Mouse (Mus musculus): Measurements from ENCODE around the gene Saa4. TPM values are rescaled to one million over a fixed set of nuclear protein-coding genes. Genes with fewer than 3 reads are reported as not detected.

The Saa4 gene
- polyA plus RNA-seq, 1 experiment from 2014 or later, result not detected

- Histone ChIP-seq H3K4me3 (ENCODE audit: low read depth, low read length) (no peak overlapping the region), H3K27ac (replicated peaks) (no peak overlapping the region), H3K9ac (ENCODE audit: low read length) (no peak overlapping the region), H3K9me3 (ENCODE audit: control insufficient read depth, low read length) (no peaks in the 10 kb centered on the region), H3K27me3 (ENCODE audit: control insufficient read depth, insufficient read depth, low read length) (no peaks in the 10 kb centered on the region), H3K4me1 (replicated peaks; ENCODE audit: control insufficient read depth, insufficient read depth) (no peaks in the 10 kb centered on the region), H3K36me3 (ENCODE audit: control insufficient read depth, insufficient read depth, low read length) (no peaks in the 10 kb centered on the region), H3K4me2 (replicated peaks; ENCODE audit: low read depth) (no peak overlapping the region)
- no peak for DNase-seq (ENCODE audit: low spot score)
- WGBS, result 72% methylated on average over 12 of the region's 12 CpGs
- ATAC-seq (ENCODE audit: low FRiP score, low TSS enrichment), result no peak
- TF ChIP-seq CTCF (IDR thresholded peaks at IDR 0.05; ENCODE audit: low read depth), result no peak
- TF ChIP-seq EP300 (optimal IDR thresholded peaks at IDR 0.05), result no peak
Observed at GRCm38 (mm10) chr7:46738561-46739460, 6.4 kb upstream of the Saa4 start.

DNA sequence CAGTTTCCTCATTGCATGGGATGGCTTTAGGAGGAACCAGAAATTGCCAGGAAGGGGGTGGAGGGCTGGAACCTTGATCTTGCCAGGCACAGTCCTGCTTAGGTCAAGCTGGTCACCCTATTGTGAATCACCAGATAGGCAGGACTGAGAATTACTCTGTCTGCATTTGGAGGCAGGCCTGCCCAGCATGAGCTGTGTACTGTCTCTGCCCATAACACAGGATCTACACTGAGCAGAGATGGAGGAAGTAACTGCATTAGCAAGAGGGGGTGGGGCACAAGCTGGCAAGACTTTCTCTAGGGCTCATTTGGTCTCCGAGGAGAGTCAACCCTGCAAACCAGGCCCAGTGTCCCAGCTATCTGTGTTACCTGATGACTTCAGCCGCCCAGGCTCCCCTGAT is 2.6 kb upstream of the Saa4 start:
- Histone ChIP-seq H3K4me2 (replicated peaks; ENCODE audit: low read depth) (no peak overlapping the region), H3K27ac (replicated peaks) (no peak overlapping the region), H3K9ac (ENCODE audit: low read length) (no peak overlapping the region), H3K4me3 (ENCODE audit: low read depth, low read length) (no peak overlapping the region), H3K9me3 (ENCODE audit: control insufficient read depth, low read length) (no peaks in the 10 kb centered on the region), H3K36me3 (ENCODE audit: control insufficient read depth, insufficient read depth, low read length) (no peaks in the 10 kb centered on the region), H3K4me1 (replicated peaks; ENCODE audit: control insufficient read depth, insufficient read depth) (no peaks in the 10 kb centered on the region), H3K27me3 (ENCODE audit: control insufficient read depth, insufficient read depth, low read length) (no peaks in the 10 kb centered on the region)
- no peak for DNase-seq (ENCODE audit: low spot score)
- ATAC-seq (ENCODE audit: low FRiP score, low TSS enrichment), result no peak
- no peak for TF ChIP-seq CTCF (IDR thresholded peaks at IDR 0.05; ENCODE audit: low read depth)
- TF ChIP-seq EP300 (optimal IDR thresholded peaks at IDR 0.05), result no peak
- WGBS, result 78% methylated on average over 2 of the region's 2 CpGs

DNA sequence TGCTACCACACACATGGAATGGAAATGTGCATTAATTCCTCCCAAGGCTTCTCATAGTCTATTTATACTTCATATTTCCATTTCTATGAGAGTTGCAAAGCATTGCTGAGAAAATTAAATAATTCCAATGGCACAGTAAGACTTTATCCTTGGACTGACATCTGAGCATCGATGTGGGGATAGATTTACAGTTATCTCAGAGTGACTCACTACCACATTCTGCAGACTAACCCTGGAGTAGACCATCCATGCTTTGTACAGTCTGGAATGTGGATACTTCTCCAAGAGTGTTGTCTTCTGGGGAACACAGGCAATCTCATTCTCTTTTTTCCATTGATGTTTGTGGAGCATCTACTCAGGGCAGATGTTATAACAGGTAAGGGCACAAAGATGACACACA is 4.8 kb downstream of the Saa4 start:
- Histone ChIP-seq H3K27me3 (ENCODE audit: control insufficient read depth, insufficient read depth, low read length) (no peaks in the 10 kb centered on the region), H3K4me1 (replicated peaks; ENCODE audit: control insufficient read depth, insufficient read depth) (no peaks in the 10 kb centered on the region), H3K9me3 (ENCODE audit: control insufficient read depth, low read length) (no peaks in the 10 kb centered on the region), H3K4me2 (replicated peaks; ENCODE audit: low read depth) (no peak overlapping the region), H3K36me3 (ENCODE audit: control insufficient read depth, insufficient read depth, low read length) (no peaks in the 10 kb centered on the region), H3K9ac (ENCODE audit: low read length) (no peak overlapping the region), H3K27ac (replicated peaks) (no peak overlapping the region), H3K4me3 (ENCODE audit: low read depth, low read length) (no peak overlapping the region)
- ATAC-seq (ENCODE audit: low FRiP score, low TSS enrichment) (no peak), DNase-seq (ENCODE audit: low spot score) (no peak)
- TF ChIP-seq EP300 (optimal IDR thresholded peaks at IDR 0.05) (no peak), CTCF (IDR thresholded peaks at IDR 0.05; ENCODE audit: low read depth) (no peak)
- WGBS, result 74% methylated on average over 1 of the region's 1 CpGs

- ATAC-seq (ENCODE audit: low FRiP score, low TSS enrichment), result no peak
- no peak for DNase-seq (ENCODE audit: low spot score)
- 74% methylated on average over 5 of the region's 5 CpGs for WGBS
Observed at GRCm38 (mm10) chr7:46724396-46724795, 8.0 kb downstream of the Saa4 start.

GRCm38 (mm10) chr7:46723849-46724248 is 8.6 kb downstream of the Saa4 start:
- Histone ChIP-seq H3K9me3 (ENCODE audit: control insufficient read depth, low read length) (no peaks in the 10 kb centered on the region), H3K27me3 (ENCODE audit: control insufficient read depth, insufficient read depth, low read length) (no peaks in the 10 kb centered on the region), H3K36me3 (ENCODE audit: control insufficient read depth, insufficient read depth, low read length) (no peaks in the 10 kb centered on the region), H3K27ac (replicated peaks) (no peak overlapping the region), H3K4me1 (replicated peaks; ENCODE audit: control insufficient read depth, insufficient read depth) (no peaks in the 10 kb centered on the region), H3K4me3 (ENCODE audit: low read depth, low read length) (no peak overlapping the region), H3K9ac (ENCODE audit: low read length) (no peak overlapping the region), H3K4me2 (replicated peaks; ENCODE audit: low read depth) (no peak overlapping the region)
- ATAC-seq (ENCODE audit: low FRiP score, low TSS enrichment) (no peak), DNase-seq (ENCODE audit: low spot score) (no peak)
- 74% methylated on average over 3 of the region's 3 CpGs for WGBS
- TF ChIP-seq EP300 (optimal IDR thresholded peaks at IDR 0.05) (no peak), CTCF (IDR thresholded peaks at IDR 0.05; ENCODE audit: low read depth) (no peak)

More at GRCm38 (mm10) chr7:46724396-46724795, 8.0 kb downstream of the Saa4 start:
- H3K36me3 ChIP-seq (ENCODE audit: control insufficient read depth, insufficient read depth, low read length), result no peaks in the 10 kb centered on the region
- H3K9ac ChIP-seq (ENCODE audit: low read length), result no peak overlapping the region
- no peaks in the 10 kb centered on the region for H3K27me3 ChIP-seq (ENCODE audit: control insufficient read depth, insufficient read depth, low read length)
- no peak overlapping the region for H3K4me2 ChIP-seq (replicated peaks; ENCODE audit: low read depth)
- H3K9me3 ChIP-seq (ENCODE audit: control insufficient read depth, low read length), result no peaks in the 10 kb centered on the region
- H3K4me3 ChIP-seq (ENCODE audit: low read depth, low read length), result no peak overlapping the region
- no peak overlapping the region for H3K27ac ChIP-seq (replicated peaks)
- H3K4me1 ChIP-seq (replicated peaks; ENCODE audit: control insufficient read depth, insufficient read depth), result no peaks in the 10 kb centered on the region
- TF ChIP-seq CTCF (IDR thresholded peaks at IDR 0.05; ENCODE audit: low read depth) (no peak), EP300 (optimal IDR thresholded peaks at IDR 0.05) (no peak)

DNA sequence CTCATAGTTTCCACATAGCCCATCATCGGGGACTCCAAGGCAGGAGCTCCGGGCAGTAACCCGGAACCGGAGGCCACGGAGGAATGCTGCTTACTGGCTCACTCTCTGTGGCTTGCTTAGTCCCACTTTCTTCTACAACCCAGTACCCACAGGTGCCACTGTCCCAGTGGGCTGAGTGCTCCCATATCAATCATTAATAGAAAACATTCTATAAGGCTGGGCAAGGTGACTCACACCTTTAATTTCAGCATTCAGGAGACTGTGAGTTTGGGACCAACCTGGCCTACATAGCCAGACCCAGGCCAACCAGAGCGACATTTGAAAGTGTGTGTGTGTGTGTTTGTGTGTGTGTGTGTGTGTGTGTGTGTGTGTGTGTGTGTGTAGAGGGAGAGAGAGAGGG is 9.0 kb downstream of the Saa4 start:
- no peaks in the 10 kb centered on the region for H3K9me3 ChIP-seq (ENCODE audit: control insufficient read depth, low read length)
- no peak overlapping the region for H3K9ac ChIP-seq (ENCODE audit: low read length)
- no peak overlapping the region for H3K4me3 ChIP-seq (ENCODE audit: low read depth, low read length)
- ATAC-seq (ENCODE audit: low FRiP score, low TSS enrichment), result no peak
- H3K36me3 ChIP-seq (ENCODE audit: control insufficient read depth, insufficient read depth, low read length), result no peaks in the 10 kb centered on the region
- WGBS, result 87% methylated on average over 6 of the region's 6 CpGs
- H3K4me2 ChIP-seq (replicated peaks; ENCODE audit: low read depth), result no peak overlapping the region
- no peak for DNase-seq (ENCODE audit: low spot score)
- H3K27ac ChIP-seq (replicated peaks), result no peak overlapping the region
- H3K4me1 ChIP-seq (replicated peaks; ENCODE audit: control insufficient read depth, insufficient read depth), result no peaks in the 10 kb centered on the region
- H3K27me3 ChIP-seq (ENCODE audit: control insufficient read depth, insufficient read depth, low read length), result no peaks in the 10 kb centered on the region
- TF ChIP-seq EP300 (optimal IDR thresholded peaks at IDR 0.05), result no peak
- no peak for TF ChIP-seq CTCF (IDR thresholded peaks at IDR 0.05; ENCODE audit: low read depth)
